25 mouse cellular contexts compared by ENCODE assay signal in genomic region chr8:79158357-79158756, GRCm38 (mm10).
"Had no signal": no experiment of that assay in that cellular context is flagged by ENCODE, and none has a peak within 500 bp of the region (broad histone marks: within the 10 kb centered on the region; RNA-seq: fewer than 3 reads in every experiment).

No protein-coding gene starts in this region.

- ATAC-seq: hindbrain, postnatal 0 days; intestine, embryonic 16.5 days had no signal

- H3K27ac ChIP-seq: gastrocnemius, adult 2 months; heart, embryonic 10.5 days; hindbrain, embryonic 13.5 days; hindbrain, embryonic 15.5 days; hindbrain, postnatal 0 days; kidney, embryonic 15.5 days; kidney, postnatal 0 days; left cerebral cortex, adult 2 months; limb, embryonic 10.5 days; limb, embryonic 12.5 days; liver, embryonic 13.5 days; liver, embryonic 15.5 days had no signal

- H3K27me3 ChIP-seq: heart, embryonic 12.5 days; hindbrain, embryonic 13.5 days; hindbrain, embryonic 15.5 days; kidney, embryonic 15.5 days; limb, embryonic 12.5 days; liver, embryonic 13.5 days; liver, embryonic 15.5 days had no signal

- H3K9me3 ChIP-seq: heart, embryonic 10.5 days; heart, embryonic 12.5 days; hindbrain, embryonic 13.5 days; hindbrain, embryonic 15.5 days; kidney, embryonic 15.5 days; limb, embryonic 10.5 days; limb, embryonic 12.5 days; liver, embryonic 13.5 days; liver, embryonic 15.5 days had no signal

- H3K4me3 ChIP-seq: gastrocnemius, adult 2 months; heart, embryonic 10.5 days; heart, embryonic 12.5 days; hindbrain, embryonic 13.5 days; hindbrain, embryonic 15.5 days; kidney, embryonic 15.5 days; left cerebral cortex, adult 2 months; limb, embryonic 10.5 days; limb, embryonic 12.5 days; liver, embryonic 13.5 days; liver, embryonic 15.5 days had no signal

- H3K9ac ChIP-seq: heart, embryonic 12.5 days; hindbrain, embryonic 13.5 days; hindbrain, embryonic 15.5 days; kidney, embryonic 15.5 days; limb, embryonic 12.5 days; liver, embryonic 13.5 days; liver, embryonic 15.5 days had no signal

- H3K4me2 ChIP-seq: heart, embryonic 12.5 days; hindbrain, embryonic 13.5 days; hindbrain, embryonic 15.5 days; kidney, embryonic 15.5 days; limb, embryonic 12.5 days; liver, embryonic 11.5 days; liver, embryonic 13.5 days; liver, embryonic 15.5 days had no signal

- H3K36me3 ChIP-seq: hindbrain, embryonic 15.5 days; liver, embryonic 13.5 days; liver, embryonic 15.5 days had no signal

- DNase-seq: gastrocnemius, adult 2 months; gastrocnemius, postnatal 10 days; gastrocnemius, postnatal 25 days; heart, adult 18-20 months; heart, postnatal 10 days; kidney, adult 11 months; kidney, adult 2 months; kidney, adult 9 months; kidney, postnatal 14 days; kidney, postnatal 36 days; liver; liver, embryonic 13.5 days had no signal
